Mouse (Mus musculus) hindbrain, embryonic 12.5 days (tissue): ENCODE results near the gene Ap1ar. TPM values are rescaled to one million over a fixed set of nuclear protein-coding genes. Genes with fewer than 3 reads are reported as not detected.
"Not testable (repeated sequence)": the region's sequence is repeated elsewhere in the genome, so short reads cannot be mapped to it uniquely, and the experiment has no call there.

Source experiments
- ATAC-seq: fragments of 200-750 bp; cut with Nextera tagmentation; 2 replicates; pipeline ENCODE4 v1.8.0; 2017; ENCODE audit warnings: moderate TSS enrichment; ENCODE audit not compliant: low FRiP score
- H3K27ac ChIP-seq: fragments of 300-500 bp; sonication (generic); 2 replicates; pipeline ENCODE4 v1.5.1; 2016; ENCODE audit warnings: mild to moderate bottlenecking
- H3K27me3 ChIP-seq: fragments of 300-500 bp; sonication (generic); 2 replicates; pipeline ENCODE4 v1.6.1; 2016; ENCODE audit warnings: mild to moderate bottlenecking
- H3K36me3 ChIP-seq: fragments of 300-500 bp; sonication (generic); 2 replicates; pipeline ENCODE4 v1.6.1; 2016; ENCODE audit warnings: mild to moderate bottlenecking
- H3K4me1 ChIP-seq: fragments of 300-500 bp; sonication (generic); 2 replicates; pipeline ENCODE4 v1.6.1; 2016
- H3K4me2 ChIP-seq: fragments of 300-500 bp; sonication (generic); replicated peaks from 2 replicates; pipeline ENCODE4 v1.6.1; 2016; ENCODE audit warnings: mild to moderate bottlenecking
- H3K4me3 ChIP-seq: fragments of 300-500 bp; sonication (generic); 2 replicates; pipeline ENCODE4 v1.5.1; 2016; ENCODE audit warnings: mild to moderate bottlenecking
- H3K9ac ChIP-seq: fragments of 300-500 bp; sonication (generic); 2 replicates; pipeline ENCODE4 v1.6.1; 2016; ENCODE audit warnings: mild to moderate bottlenecking, moderate library complexity
- H3K9me3 ChIP-seq: fragments of 300-500 bp; sonication (generic); replicated peaks from 2 replicates; pipeline ENCODE4 v1.6.1; 2016; ENCODE audit warnings: mild to moderate bottlenecking
- WGBS: fragments of 180-500 bp; shearing (Covaris S2); methylation state at CpG from one replicate; pipeline ENCODE4 v1.1.7; 2016; 5-methylcytosine and 5-hydroxymethylcytosine counted together
- polyA plus RNA-seq: library from polyadenylated mRNA; unstranded; fragments of >200 nt; fragmentation: Nextera tagmentation; extraction: Ambion mirVana; gene quantifications from 2 replicates; pipeline ENCODE4 v1.2.1, GENCODE M21; 2016

Gene Ap1ar
- polyA plus RNA-seq, 1 experiment from 2014 or later = 80.8 TPM

- ATAC-seq = peak; percentile 73
- peak overlapping the region; percentile 49 for H3K4me3 ChIP-seq
- H3K9ac ChIP-seq = peak overlapping the region; percentile 59
- H3K4me1 ChIP-seq = peaks cover 21% of the 10 kb centered on the region
- H3K27me3 ChIP-seq = peaks cover 50% of the 10 kb centered on the region
- under 1% methylated on average over 35 of the region's 36 CpGs for WGBS
- H3K4me2 ChIP-seq = peak overlapping the region; percentile 96
- no peaks in the 10 kb centered on the region for H3K9me3 ChIP-seq
- H3K27ac ChIP-seq = no peak overlapping the region
- H3K36me3 ChIP-seq = no peaks in the 10 kb centered on the region
Measured at GRCm38 (mm10) chr3:127790234-127791055, 46.9 kb downstream of the Ap1ar start.

- peak; percentile 60 for ATAC-seq
- Histone ChIP-seq H3K4me3 (peak within 1 kb of the TSS; percentile 49), H3K9ac (peak within 1 kb of the TSS; percentile 59), H3K27ac (no peak within 1 kb of the TSS), H3K4me2 (peak within 1 kb of the TSS; percentile 96), H3K27me3 (peaks cover 50% of the 10 kb centered on the region), H3K4me1 (peaks cover 21% of the 10 kb centered on the region), H3K36me3 (no peaks in the 10 kb centered on the region), H3K9me3 (no peaks in the 10 kb centered on the region)
- WGBS = under 1% methylated on average over 33 of the region's 44 CpGs
Measured at GRCm38 (mm10) chr3:127789500-127790191, 47.7 kb downstream of the Ap1ar start, which contains the start of gene Tifa. TSS of gene Tifa (plus strand) at chr3:127789805.

DNA sequence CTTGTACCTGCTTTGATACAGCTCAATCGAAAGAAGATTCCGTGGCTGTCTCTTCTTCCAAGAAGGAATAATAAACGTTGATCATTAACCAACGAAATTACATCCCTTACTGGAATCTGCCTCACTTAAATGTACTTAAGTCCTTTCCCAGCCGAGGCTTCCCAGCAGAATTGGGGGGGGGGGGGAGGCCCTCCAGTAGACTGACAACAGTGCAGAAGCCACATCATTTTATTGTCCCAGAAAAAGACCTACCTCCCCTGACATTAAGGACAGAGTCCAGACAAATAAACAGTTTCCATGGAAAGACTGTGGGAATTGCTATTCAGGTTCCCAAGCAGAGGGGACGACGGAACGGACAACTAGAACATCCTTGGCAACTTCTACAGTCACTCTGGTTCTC is 48.4 kb downstream of the Ap1ar start:
- 11% methylated on average over 8 of the region's 8 CpGs for WGBS
- ATAC-seq = no peak
- H3K9ac ChIP-seq = no peak overlapping the region
- H3K4me3 ChIP-seq = peak overlapping the region; percentile 49; the same call in 1 of the 2 replicates
- H3K36me3 ChIP-seq = no peaks in the 10 kb centered on the region
- peak overlapping the region; percentile 96 for H3K4me2 ChIP-seq
- H3K9me3 ChIP-seq = no peaks in the 10 kb centered on the region
- H3K4me1 ChIP-seq = peaks cover 21% of the 10 kb centered on the region
- peaks cover 50% of the 10 kb centered on the region for H3K27me3 ChIP-seq
- H3K27ac ChIP-seq = no peak overlapping the region

DNA sequence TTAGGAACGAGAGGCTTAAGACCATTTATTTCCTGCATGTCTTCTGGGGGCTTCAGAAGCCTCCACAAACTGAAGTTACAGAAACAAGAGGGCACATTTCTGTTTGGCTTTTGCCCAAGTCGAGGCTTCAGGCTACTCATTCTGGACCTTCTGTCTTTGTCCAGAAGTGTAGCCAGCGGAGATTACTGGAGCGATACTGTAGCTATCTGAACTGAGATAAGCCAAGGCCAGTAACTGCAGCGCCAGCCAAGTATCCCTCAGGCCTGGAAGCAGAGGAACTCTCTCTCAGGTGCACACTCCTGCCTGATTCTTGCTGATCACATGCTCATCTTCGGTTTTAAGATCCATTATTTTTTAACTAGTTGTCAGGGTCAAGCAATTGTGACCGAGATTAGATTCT is 49.3 kb downstream of the Ap1ar start:
- H3K4me3 ChIP-seq = no peak overlapping the region
- no peaks in the 10 kb centered on the region for H3K9me3 ChIP-seq
- peaks cover 21% of the 10 kb centered on the region for H3K4me1 ChIP-seq
- no peak for ATAC-seq
- H3K4me2 ChIP-seq = no peak overlapping the region
- H3K36me3 ChIP-seq = no peaks in the 10 kb centered on the region
- H3K9ac ChIP-seq = no peak overlapping the region
- peaks cover 50% of the 10 kb centered on the region for H3K27me3 ChIP-seq
- no peak overlapping the region for H3K27ac ChIP-seq
- WGBS = 39% methylated on average over 7 of the region's 7 CpGs

GRCm38 (mm10) chr3:127787032-127787431 is 50.3 kb downstream of the Ap1ar start:
- Histone ChIP-seq H3K27ac (no peak overlapping the region), H3K9me3 (no peaks in the 10 kb centered on the region), H3K4me1 (peaks cover 21% of the 10 kb centered on the region), H3K9ac (no peak overlapping the region), H3K36me3 (no peaks in the 10 kb centered on the region), H3K4me3 (no peak overlapping the region), H3K4me2 (no peak overlapping the region), H3K27me3 (peaks cover 44% of the 10 kb centered on the region)
- no peak for ATAC-seq

DNA sequence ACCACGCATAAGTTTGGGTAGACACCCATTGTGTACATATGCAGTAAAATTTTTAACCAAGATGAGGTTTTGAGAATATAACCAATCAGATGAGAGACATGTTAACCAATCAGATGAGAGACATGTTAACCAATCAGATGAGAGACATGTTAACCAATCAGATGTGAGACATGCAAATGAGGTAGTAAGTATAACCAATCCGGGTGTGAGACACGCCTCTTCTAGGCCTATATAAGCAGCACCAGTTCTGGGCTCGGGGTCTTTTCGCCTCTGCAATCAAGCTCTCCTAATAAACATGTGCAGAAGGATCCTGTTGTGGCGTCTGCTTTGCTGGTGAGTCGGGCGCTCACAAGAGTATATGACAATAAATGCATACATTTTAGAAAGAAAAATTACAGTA is 53.6 kb downstream of the Ap1ar start:
- not testable (repeated sequence) for H3K9me3 ChIP-seq, H3K36me3 ChIP-seq, H3K4me1 ChIP-seq, H3K4me2 ChIP-seq, H3K9ac ChIP-seq, ATAC-seq, H3K4me3 ChIP-seq, H3K27ac ChIP-seq
- WGBS = 95% methylated on average over 8 of the region's 8 CpGs
- H3K27me3 ChIP-seq = peaks cover 15% of the 10 kb centered on the region

DNA sequence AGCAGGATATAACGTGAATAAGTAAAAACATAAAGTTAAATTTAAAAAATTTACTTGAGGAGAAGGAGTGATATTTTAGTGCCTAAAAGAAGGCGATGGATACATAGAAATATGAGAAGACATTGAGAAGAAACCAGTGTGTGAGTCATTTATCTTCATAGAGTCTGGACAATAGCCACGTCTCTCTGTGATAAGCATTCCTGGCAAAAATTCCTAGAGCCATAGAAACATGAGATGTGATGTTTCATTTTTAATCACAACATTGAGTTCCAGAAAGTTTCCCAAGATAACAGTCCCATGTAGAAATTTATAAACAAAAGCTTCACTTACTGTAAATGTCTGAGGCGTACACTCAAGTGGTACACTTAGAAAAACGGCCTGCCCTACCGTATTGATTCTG is 54.4 kb downstream of the Ap1ar start:
- Histone ChIP-seq H3K4me1 (peaks cover 2% of the 10 kb centered on the region; the same call in 1 of the 2 replicates), H3K27ac (no peak overlapping the region), H3K4me2 (no peak overlapping the region), H3K4me3 (no peak overlapping the region), H3K27me3 (peaks cover 8% of the 10 kb centered on the region), H3K9me3 (no peaks in the 10 kb centered on the region), H3K36me3 (no peaks in the 10 kb centered on the region), H3K9ac (no peak overlapping the region)
- no peak for ATAC-seq
- 91% methylated on average over 6 of the region's 6 CpGs for WGBS

DNA sequence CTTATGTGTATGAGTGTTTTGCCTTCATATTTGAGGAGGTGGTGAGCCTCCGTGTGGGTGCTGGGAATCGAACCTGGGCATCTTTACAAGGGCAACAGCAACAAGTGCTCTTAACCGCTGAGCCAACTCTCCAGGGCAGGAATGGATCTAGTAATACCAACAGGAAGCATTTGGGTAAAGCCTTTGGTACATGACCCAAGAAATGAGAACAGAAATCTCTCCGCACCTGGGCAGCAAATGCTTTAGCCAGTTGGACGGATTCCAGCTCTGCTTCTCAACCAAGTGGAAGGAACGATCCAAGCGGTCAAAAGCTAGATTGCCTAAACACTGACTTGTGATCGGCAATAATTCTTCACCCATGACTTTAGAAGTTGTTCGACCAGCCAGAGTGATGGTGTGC is 56.4 kb downstream of the Ap1ar start:
- Histone ChIP-seq H3K4me1 (peaks cover 2% of the 10 kb centered on the region; the same call in 1 of the 2 replicates), H3K4me2 (no peak overlapping the region), H3K9me3 (no peaks in the 10 kb centered on the region), H3K4me3 (no peak overlapping the region), H3K36me3 (no peaks in the 10 kb centered on the region), H3K27me3 (no peaks in the 10 kb centered on the region), H3K9ac (no peak overlapping the region), H3K27ac (no peak overlapping the region)
- ATAC-seq = no peak
- WGBS = 93% methylated on average over 9 of the region's 9 CpGs

GRCm38 (mm10) chr3:127780021-127780644 is 57.2 kb downstream of the Ap1ar start, which contains the start of gene Alpk1:
TSS of gene Alpk1 (minus strand) at chr3:127780527.
- Histone ChIP-seq H3K4me1 (peaks cover 2% of the 10 kb centered on the region; the same call in 1 of the 2 replicates), H3K4me2 (peak within 1 kb of the TSS; percentile 56), H3K4me3 (peak within 1 kb of the TSS; percentile 27), H3K27me3 (no peaks in the 10 kb centered on the region), H3K27ac (no peak within 1 kb of the TSS), H3K36me3 (no peaks in the 10 kb centered on the region), H3K9ac (no peak within 1 kb of the TSS), H3K9me3 (no peaks in the 10 kb centered on the region)
- ATAC-seq = no peak
- WGBS = 2% methylated on average over 24 of the region's 24 CpGs

DNA sequence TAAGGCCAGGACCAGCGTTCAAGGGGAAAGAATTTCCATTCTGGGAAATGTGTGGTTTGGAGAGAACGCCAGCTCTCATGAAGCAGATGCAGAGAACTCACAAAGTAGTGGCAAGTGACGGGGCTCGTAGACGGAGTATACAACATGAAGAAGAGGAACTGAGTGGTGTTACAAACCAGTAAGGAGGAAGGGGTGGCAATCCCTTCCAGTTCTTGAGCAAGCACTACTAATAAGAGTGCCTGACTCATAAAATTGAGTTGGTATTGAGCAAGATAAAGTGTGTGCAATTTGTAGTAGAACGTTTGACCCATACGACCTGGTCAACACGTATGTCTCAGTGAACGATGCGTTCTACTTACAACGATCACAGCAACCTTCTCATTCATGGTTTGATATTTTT is 68.2 kb downstream of the Ap1ar start:
- H3K4me1 ChIP-seq = no peaks in the 10 kb centered on the region
- no peak overlapping the region for H3K4me2 ChIP-seq
- no peak for ATAC-seq
- no peaks in the 10 kb centered on the region for H3K36me3 ChIP-seq
- H3K9me3 ChIP-seq = no peaks in the 10 kb centered on the region
- H3K27ac ChIP-seq = no peak overlapping the region
- 91% methylated on average over 11 of the region's 11 CpGs for whole genome bisulfite sequencing
- H3K4me3 ChIP-seq = no peak overlapping the region
- no peaks in the 10 kb centered on the region for H3K27me3 ChIP-seq
- H3K9ac ChIP-seq = no peak overlapping the region

DNA sequence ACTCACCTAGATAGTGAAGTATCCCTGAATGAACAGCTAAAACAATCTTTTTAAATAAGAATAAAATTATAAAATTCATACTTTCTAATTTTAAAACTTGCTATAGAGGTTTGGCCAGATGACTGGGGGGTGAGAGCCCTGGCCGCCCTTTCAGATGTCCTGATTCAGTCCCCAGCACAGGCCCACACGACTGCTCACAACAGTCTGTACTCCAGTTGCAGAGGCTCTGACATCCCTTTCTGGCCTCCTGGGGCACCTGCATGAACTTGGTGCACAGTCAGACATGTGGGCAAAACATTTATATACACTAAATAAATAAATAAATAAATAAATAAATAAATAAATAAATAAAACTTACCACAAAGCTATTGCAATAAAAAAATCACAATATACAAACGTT is 71.4 kb downstream of the Ap1ar start:
- no peak for ATAC-seq
- H3K36me3 ChIP-seq = no peaks in the 10 kb centered on the region
- WGBS = 76% methylated on average over 3 of the region's 3 CpGs
- H3K27me3 ChIP-seq = peaks cover 16% of the 10 kb centered on the region
- no peaks in the 10 kb centered on the region for H3K4me1 ChIP-seq
- no peak overlapping the region for H3K9ac ChIP-seq
- no peak overlapping the region for H3K4me3 ChIP-seq
- no peak overlapping the region for H3K4me2 ChIP-seq
- no peak overlapping the region for H3K27ac ChIP-seq
- H3K9me3 ChIP-seq = no peaks in the 10 kb centered on the region

DNA sequence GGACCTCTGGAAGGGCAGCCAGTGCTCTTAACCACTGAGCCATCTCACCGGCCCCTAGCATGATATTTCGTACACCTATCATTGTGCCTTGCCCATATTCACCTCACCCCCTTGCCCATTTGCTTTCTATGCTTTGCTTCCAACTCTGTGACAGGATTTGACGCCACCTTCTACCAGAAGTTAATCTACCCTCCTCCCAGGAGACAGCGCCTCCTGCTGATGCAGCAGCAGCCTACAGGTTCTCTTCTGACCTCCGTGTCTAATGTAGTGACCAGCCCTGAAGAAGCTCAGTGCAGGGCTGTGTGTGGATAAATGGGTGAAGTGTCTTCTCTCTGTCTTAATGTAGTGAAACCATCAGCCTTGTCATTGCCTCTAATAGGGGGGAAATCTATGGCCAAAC is 72.8 kb downstream of the Ap1ar start:
- H3K27me3 ChIP-seq = peaks cover 22% of the 10 kb centered on the region
- no peak for ATAC-seq
- H3K4me3 ChIP-seq = no peak overlapping the region
- no peak overlapping the region for H3K4me2 ChIP-seq
- no peak overlapping the region for H3K9ac ChIP-seq
- no peaks in the 10 kb centered on the region for H3K36me3 ChIP-seq
- no peaks in the 10 kb centered on the region for H3K9me3 ChIP-seq
- 56% methylated on average over 5 of the region's 5 CpGs for WGBS
- H3K4me1 ChIP-seq = no peaks in the 10 kb centered on the region
- no peak overlapping the region for H3K27ac ChIP-seq
